Mouse (Mus musculus) CH12.LX (cell line): ENCODE data around the gene Sparcl1. TPM values are rescaled to one million over a fixed set of nuclear protein-coding genes. Genes with fewer than 3 reads are reported as not detected.

ENCODE experiments used
- DNase-seq: peaks from one replicate; pipeline ENCODE4 v3.0.0-alpha.2; 2013; ENCODE audit errors: extremely low read depth
- H3K27ac ChIP-seq: 2 replicates; pipeline ENCODE4 v1.5.1; 2012; ENCODE audit warnings: low read depth, mild to moderate bottlenecking, control low read depth, moderate library complexity; ENCODE audit not compliant: insufficient read depth
- H3K27me3 ChIP-seq: replicated peaks from 2 replicates; pipeline ENCODE3; 2012; ENCODE audit warnings: inconsistent platforms
- H3K36me3 ChIP-seq, 2 experiments: replicated peaks in 1 of 2; 2 replicates each; pipeline versions ENCODE3 to v1.6.1; 2012; ENCODE audit warnings: inconsistent platforms in 1 of 2, low read length in 1 of 2, mild to moderate bottlenecking in 1 of 2, mixed read lengths in 1 of 2, moderate library complexity in 1 of 2; ENCODE audit not compliant: control insufficient read depth in 1 of 2, insufficient read depth in 1 of 2
- H3K4me1 ChIP-seq, 2 experiments: 2 replicates each; pipeline ENCODE4 v1.6.1; 2012; ENCODE audit warnings: inconsistent platforms in 1 of 2, moderate library complexity in 1 of 2; ENCODE audit not compliant: insufficient read depth in 2 of 2, control insufficient read depth in 1 of 2
- H3K4me2 ChIP-seq: 2 replicates; pipeline ENCODE4 v1.6.1; 2012; ENCODE audit warnings: low read depth, mild to moderate bottlenecking, control low read depth; ENCODE audit not compliant: poor library complexity, insufficient read depth, severe bottlenecking
- H3K4me3 ChIP-seq, 3 experiments: fragments of 150-350 bp in 1 of 3; sonication (generic) in 1 of 3; replicated peaks in 1 of 3; 2 replicates each; pipeline versions ENCODE3 to v1.5.1; 2011 to 2012; ENCODE audit warnings: low read depth in 2 of 3, low read length in 2 of 3, mild to moderate bottlenecking in 2 of 3, moderate library complexity in 2 of 3, control low read depth in 1 of 3, improper control_type of control experiment in 1 of 3, inconsistent platforms in 1 of 3, mixed read lengths in 1 of 3; ENCODE audit not compliant: poor library complexity in 1 of 3
- H3K79me2 ChIP-seq: replicated peaks from 2 replicates; pipeline ENCODE4 v1.6.1; 2012; ENCODE audit warnings: mild to moderate bottlenecking, moderate library complexity; ENCODE audit not compliant: control insufficient read depth, poor library complexity, insufficient read depth, severe bottlenecking; ENCODE audit errors: extremely low read depth
- H3K9ac ChIP-seq: 2 replicates; pipeline ENCODE4 v1.6.1; 2012; ENCODE audit warnings: low read depth, mild to moderate bottlenecking, control low read depth, moderate library complexity; ENCODE audit not compliant: insufficient read depth
- H3K9me3 ChIP-seq: replicated peaks from 2 replicates; pipeline ENCODE3; 2012; ENCODE audit warnings: low read length, inconsistent platforms, mixed read lengths
- BHLHE40 ChIP-seq: IDR thresholded peaks from 2 replicates; pipeline ENCODE4 v1.6.1; 2011; ENCODE audit warnings: mild to moderate bottlenecking, low read depth, low read length, improper control_type of control experiment
- CHD2 ChIP-seq: IDR thresholded peaks from 2 replicates; pipeline ENCODE4 v1.6.1; 2011; ENCODE audit warnings: low read length, improper control_type of control experiment
- CTCF ChIP-seq, 2 experiments: IDR thresholded peaks in 1 of 2; conservative IDR thresholded peaks in 1 of 2; 2 replicates each; pipeline ENCODE4 v1.5.1; 2011 to 2012; ENCODE audit warnings: low read depth in 2 of 2, low read length in 2 of 2, improper control_type of control experiment in 1 of 2, inconsistent platforms in 1 of 2, mild to moderate bottlenecking in 1 of 2, moderate library complexity in 1 of 2
- EP300 ChIP-seq: IDR thresholded peaks from 2 replicates; pipeline ENCODE4 v1.6.1; 2011; ENCODE audit warnings: low read length, improper control_type of control experiment
- ETS1 ChIP-seq: conservative IDR thresholded peaks from 2 replicates; pipeline ENCODE4 v1.6.1; 2012; ENCODE audit warnings: low read depth, mild to moderate bottlenecking, inconsistent platforms, low read length, improper control_type of control experiment, moderate library complexity
- JUND ChIP-seq: conservative IDR thresholded peaks from 2 replicates; pipeline ENCODE4 v1.6.1; 2011; ENCODE audit warnings: low read depth, low read length, improper control_type of control experiment
- MYC ChIP-seq: IDR thresholded peaks from 2 replicates; pipeline ENCODE4 v1.6.1; 2011; ENCODE audit warnings: low read depth, mild to moderate bottlenecking, improper control_type of control experiment, low read length
- NELFE ChIP-seq: IDR thresholded peaks from 2 replicates; pipeline ENCODE4 v1.6.1; 2011; ENCODE audit warnings: low read depth, low read length, improper control_type of control experiment
- NRF1 ChIP-seq: IDR thresholded peaks from 2 replicates; pipeline ENCODE4 v1.6.1; 2014; ENCODE audit warnings: low read depth, mild to moderate bottlenecking, inconsistent platforms, low read length, improper control_type of control experiment, moderate library complexity
- POLR2AphosphoS2 ChIP-seq: IDR thresholded peaks from 2 replicates; pipeline ENCODE4 v1.6.1; 2011; ENCODE audit warnings: low read depth, low read length, improper control_type of control experiment
- RAD21 ChIP-seq: IDR thresholded peaks from 2 replicates; pipeline ENCODE4 v1.6.1; 2011; ENCODE audit warnings: low read depth, mild to moderate bottlenecking, low read length, improper control_type of control experiment, moderate library complexity
- SIN3A ChIP-seq: IDR thresholded peaks from 2 replicates; pipeline ENCODE4 v1.6.1; 2012; ENCODE audit warnings: low read length, improper control_type of control experiment, inconsistent platforms
- SMC3 ChIP-seq: IDR thresholded peaks from 2 replicates; pipeline ENCODE4 v1.6.1; 2011; ENCODE audit warnings: low read depth, low read length, improper control_type of control experiment
- TCF12 ChIP-seq: IDR thresholded peaks from 2 replicates; pipeline ENCODE4 v1.6.1; 2014; ENCODE audit warnings: low read depth, mild to moderate bottlenecking, inconsistent platforms, low read length, improper control_type of control experiment
- ZC3H11A ChIP-seq: IDR thresholded peaks from 2 replicates; pipeline ENCODE4 v1.6.1; 2012; ENCODE audit warnings: low read depth, mild to moderate bottlenecking, inconsistent platforms, low read length, improper control_type of control experiment
- ZNF384 ChIP-seq: IDR thresholded peaks from 2 replicates; pipeline ENCODE4 v1.6.1; 2012; ENCODE audit warnings: low read depth, low read length, improper control_type of control experiment, inconsistent platforms
- dilution Hi-C: fragments of 300-500 bp; cut with MboI; formaldehyde crosslinking; loops from 2 replicates; pipeline ENCODE4 v1.14.3; 2020; ENCODE audit warnings: low sequenced_read_pairs; ENCODE audit not compliant: extremely low pct_unique_long_range_greater_than_20kb, extremely low pct_ligation_motif_present
- in situ Hi-C: fragments of 300-500 bp; cut with MboI; formaldehyde crosslinking; loops from 3 replicates; pipeline ENCODE4 v1.14.3; 2019; ENCODE audit warnings: low sequenced_read_pairs, low pct_ligation_motif_present, low pct_unique_long_range_greater_than_20kb, mixed read lengths
- polyA plus RNA-seq: library from polyadenylated mRNA; unstranded; fragments of >175 nt; gene quantifications from 2 replicates; pipeline ENCODE4 v1.2.1, GENCODE M21; 2012; ENCODE audit warnings: low read depth; ENCODE audit not compliant: insufficient read length
- total RNA-seq, 2 experiments: library from RNA; depleted of rRNA; stranded (reverse); fragments of 300-350 nt in 1 of 2; fragments of >200 nt in 1 of 2; gene quantifications; 2 replicates each; pipeline ENCODE4 v1.2.3; 2012 to 2014

Sparcl1 gene
- total and polyA plus RNA-seq, 3 experiments: not detected

DNA sequence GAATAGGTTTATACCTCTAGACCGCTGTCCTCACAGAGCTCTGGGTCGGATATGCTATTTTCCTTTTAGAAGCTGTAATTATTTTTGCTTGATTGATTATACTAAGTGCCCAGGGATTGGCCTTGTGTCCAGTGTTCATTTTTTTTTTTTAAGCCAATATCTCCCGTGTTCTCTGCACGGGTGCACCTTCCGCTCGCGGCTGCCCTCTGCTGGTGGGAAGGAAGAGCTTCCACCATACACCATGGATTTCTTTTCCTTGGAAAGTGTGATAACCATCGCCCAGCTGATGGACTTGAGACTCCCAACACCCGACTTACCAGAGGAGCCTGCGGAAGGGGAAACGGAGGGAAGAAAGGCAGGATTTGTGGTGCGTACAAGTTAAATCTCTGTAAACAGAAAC is 39.1 kb downstream of the Sparcl1 start:
- H3K9ac ChIP-seq: no peak overlapping the region
- no peak overlapping the region for H3K27ac ChIP-seq
- peak; percentile 43 for DNase-seq
- no peaks in the 10 kb centered on the region for H3K36me3 ChIP-seq
- H3K9me3 ChIP-seq: no peaks in the 10 kb centered on the region
- H3K79me2 ChIP-seq: no peaks in the 10 kb centered on the region
- dilution Hi-C loops (no loop called here), in situ Hi-C loops (no loop called here)
- no peak overlapping the region for H3K4me2 ChIP-seq
- no peak overlapping the region for H3K4me3 ChIP-seq
- H3K4me1 ChIP-seq: peaks cover 0 to 23% of the 10 kb centered on the region in 2 experiments; a peak in 2 of 4 replicates
- TF ChIP-seq ZC3H11A (peak; percentile 5; the same call in 1 of the 2 replicates), RAD21 (peak; percentile 58), SIN3A (0 out of 2 replicates have a peak, but pooled peaks have one; percentile 27), SMC3 (peak; percentile 85), NELFE (0 out of 2 replicates have a peak, but pooled peaks have one; percentile 34), BHLHE40 (peak; percentile 72), TCF12 (no peak), ZNF384 (peak; percentile 89), JUND (no peak), CTCF (conservative IDR thresholded peaks at IDR 0.05 in 1 of 2, IDR thresholded peaks at IDR 0.05 in 1 of 2; ENCODE audit: low read depth in 2 of 2, low read length in 2 of 2) (peak; percentile 70 to 81), NRF1 (no peak), ETS1 (no peak)
- no peaks in the 10 kb centered on the region for H3K27me3 ChIP-seq

DNA sequence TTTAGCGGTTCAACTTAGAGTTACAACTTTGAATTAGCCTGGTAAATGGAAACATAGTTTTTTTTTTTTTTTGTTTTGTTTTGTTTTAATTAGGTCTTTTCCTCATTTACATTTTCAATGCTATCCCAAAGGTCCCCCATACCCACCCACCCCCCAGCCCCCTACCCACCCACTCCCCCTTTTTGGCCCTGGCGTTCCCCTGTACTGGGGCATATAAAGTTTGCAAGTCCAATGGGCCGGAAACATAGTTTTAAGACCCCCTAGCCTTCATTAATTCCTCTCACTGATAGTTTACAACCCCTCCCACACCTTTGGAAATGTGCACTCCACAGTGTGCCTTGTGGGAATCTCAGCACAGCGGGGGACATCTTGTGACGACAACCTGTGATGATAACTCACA is 39.9 kb downstream of the Sparcl1 start:
- TF ChIP-seq MYC (no peak), SMC3 (no peak), NRF1 (no peak), EP300 (no peak), SIN3A (no peak), POLR2AphosphoS2 (no peak), CHD2 (no peak)
- in situ Hi-C loops: no loop called here
- Histone ChIP-seq H3K9ac (no peak overlapping the region), H3K4me1 (peaks cover 0 to 23% of the 10 kb centered on the region in 2 experiments; a peak in 2 of 4 replicates), H3K27ac (no peak overlapping the region), H3K36me3 (no peaks in the 10 kb centered on the region), H3K27me3 (no peaks in the 10 kb centered on the region), H3K4me3 (no peak overlapping the region), H3K79me2 (no peaks in the 10 kb centered on the region), H3K9me3 (peaks cover 3% of the 10 kb centered on the region), H3K4me2 (no peak overlapping the region)
- DNase-seq: no peak
- dilution Hi-C loops: no loop called here
